Mouse (Mus musculus): ENCODE data around the gene S100a3.
A peak's percentile ranks its signal among the peaks of the same experiment; 100 is the strongest.

GRCm38 (mm10) chr3:90582156-90582555, 21.8 kb downstream of the S100a3 start:
- TF ChIP-seq CTCF (IDR thresholded peaks at IDR 0.05; ENCODE audit: low read depth, low read length) (peak; percentile 52), EP300 (IDR thresholded peaks at IDR 0.05; ENCODE audit: insufficient read depth, low read depth, low read length) (no peak)

Measured in ES-Bruce4 (cell line).